Mouse (Mus musculus) gastrocnemius, adult 8-10 months (tissue): ENCODE results near the gene Irs1. TPM values are rescaled to one million over a fixed set of nuclear protein-coding genes. Genes with fewer than 3 reads are reported as not detected.

Experiments used
- DNase-seq, 2 experiments: peaks; one replicate each; pipeline ENCODE4 v3.0.0; 2022; ENCODE audit warnings: low spot score in 2 of 2
- total RNA-seq, 4 experiments: library from RNA; stranded (reverse); gene quantifications; 2 replicates each; pipeline ENCODE4 v1.2.4; 2022

Gene Irs1
- total RNA-seq, 4 experiments from 2014 or later = 23.3 to 46.6 (median 44.6) TPM

- no peak for DNase-seq
Observed at GRCm38 (mm10) chr1:82257457-82257856, 33.8 kb downstream of the Irs1 start.

- DNase-seq = no peak
Observed at GRCm38 (mm10) chr1:82253789-82254445, 37.3 kb downstream of the Irs1 start.

- DNase-seq = no peak
Observed at GRCm38 (mm10) chr1:82247221-82247951, 43.8 kb downstream of the Irs1 start.

- no peak for DNase-seq
Observed at GRCm38 (mm10) chr1:82245002-82245401, 46.2 kb downstream of the Irs1 start.

- peak in 1 of 2 experiments; percentile 29 for DNase-seq
Observed at GRCm38 (mm10) chr1:82243260-82243825, 47.9 kb downstream of the Irs1 start.

DNA sequence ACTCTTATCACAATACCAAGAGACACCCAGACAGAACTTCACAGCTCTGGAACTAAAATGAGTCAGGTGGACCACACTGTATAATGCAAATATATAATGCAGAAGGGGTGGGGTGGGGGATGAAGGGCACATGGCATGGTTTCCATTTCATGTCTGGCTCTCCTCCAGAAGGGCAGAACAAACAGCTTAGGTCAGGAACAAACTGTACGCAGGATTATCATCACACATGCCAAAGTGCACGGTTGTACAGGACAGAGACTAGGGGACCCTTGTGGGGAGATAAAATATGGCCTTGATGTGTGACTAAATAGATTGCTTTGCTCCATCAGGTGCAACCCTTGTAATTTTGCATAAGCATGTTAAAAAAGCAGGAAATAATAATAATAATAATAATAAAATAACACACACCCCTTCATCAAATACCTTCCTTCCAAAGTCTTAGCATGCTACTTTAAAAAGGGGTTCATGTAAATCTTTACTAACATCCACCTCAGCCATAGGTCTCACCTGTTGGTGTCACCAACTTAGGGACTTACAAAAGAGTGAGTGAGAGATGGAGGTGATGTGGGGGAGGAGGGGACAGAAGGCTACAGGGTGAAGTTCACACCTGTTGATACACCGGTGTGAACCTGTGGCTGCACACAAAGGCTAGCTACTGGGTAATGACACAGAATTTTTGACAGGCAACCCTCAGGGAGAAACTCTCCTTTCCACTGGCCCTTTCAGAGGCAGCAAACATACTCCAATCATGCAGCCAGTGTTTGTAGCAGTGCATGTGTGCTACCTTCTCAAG is 51.6 kb downstream of the Irs1 start:
- no peak for DNase-seq

DNA sequence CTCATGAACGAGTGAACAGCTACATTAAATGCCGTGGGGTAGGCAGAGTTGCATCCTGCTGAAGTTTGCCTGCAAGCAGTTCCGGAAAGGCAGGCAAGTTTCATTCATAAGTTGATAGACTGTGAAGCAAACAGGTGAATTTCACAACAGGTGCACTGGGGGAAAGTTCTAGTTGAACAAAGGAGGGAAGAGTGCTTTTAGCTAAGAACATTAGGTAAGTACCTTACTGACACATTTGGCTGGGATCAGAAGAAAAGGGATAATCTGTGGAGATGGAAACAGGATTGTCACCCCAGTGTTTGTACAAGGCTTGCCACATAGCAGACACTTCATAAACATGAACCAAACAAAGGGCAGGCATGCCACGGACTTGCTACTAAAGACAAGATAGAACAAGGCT is 53.0 kb downstream of the Irs1 start:
- DNase-seq = no peak

GRCm38 (mm10) chr1:82235455-82236104 is 55.6 kb downstream of the Irs1 start:
- no peak for DNase-seq

- no peak for DNase-seq
Observed at GRCm38 (mm10) chr1:82234616-82235015, 56.6 kb downstream of the Irs1 start.

DNA sequence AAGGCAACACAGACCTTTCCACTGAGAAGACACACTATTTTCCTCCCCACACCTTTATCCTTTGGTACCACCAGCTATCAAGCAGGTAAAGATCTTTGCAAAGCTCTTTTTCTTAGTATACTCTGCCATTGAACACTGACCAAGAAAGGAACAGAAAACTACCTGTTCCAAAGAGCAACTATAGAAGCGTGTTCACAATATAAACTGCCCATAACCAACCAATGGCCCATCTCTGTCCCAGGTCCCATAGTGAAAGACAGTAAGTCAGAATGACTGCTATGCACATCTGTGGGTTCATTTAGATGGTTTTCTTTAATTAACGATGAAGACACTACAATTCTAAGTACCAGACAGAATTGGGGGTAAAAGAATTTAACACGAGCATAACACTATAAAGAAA is 58.4 kb downstream of the Irs1 start, which contains the start of gene Gm9747:
Gm9747 (plus strand) TSS at position 301 of the 400 bp plus-strand sequence.
- no peak for DNase-seq

DNA sequence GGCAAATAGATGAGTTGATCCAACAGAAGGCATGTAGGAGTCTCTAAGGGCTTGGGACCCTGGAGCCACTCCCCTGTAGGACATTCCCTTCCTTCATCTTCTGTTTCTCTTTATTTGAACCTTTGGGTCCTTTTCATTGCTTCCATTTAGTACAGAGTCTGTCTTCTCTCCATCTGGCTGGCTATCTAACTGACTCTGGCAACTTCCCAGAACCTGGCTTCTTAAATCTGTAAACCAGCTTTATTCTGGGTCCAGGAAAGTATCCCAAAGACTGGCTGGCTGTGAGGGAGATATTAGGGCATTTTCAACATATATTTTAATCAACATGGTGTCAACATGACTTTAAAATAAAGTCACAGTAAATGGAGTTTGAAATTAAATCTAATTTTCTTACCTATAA is 62.4 kb downstream of the Irs1 start:
- DNase-seq = no peak

DNA sequence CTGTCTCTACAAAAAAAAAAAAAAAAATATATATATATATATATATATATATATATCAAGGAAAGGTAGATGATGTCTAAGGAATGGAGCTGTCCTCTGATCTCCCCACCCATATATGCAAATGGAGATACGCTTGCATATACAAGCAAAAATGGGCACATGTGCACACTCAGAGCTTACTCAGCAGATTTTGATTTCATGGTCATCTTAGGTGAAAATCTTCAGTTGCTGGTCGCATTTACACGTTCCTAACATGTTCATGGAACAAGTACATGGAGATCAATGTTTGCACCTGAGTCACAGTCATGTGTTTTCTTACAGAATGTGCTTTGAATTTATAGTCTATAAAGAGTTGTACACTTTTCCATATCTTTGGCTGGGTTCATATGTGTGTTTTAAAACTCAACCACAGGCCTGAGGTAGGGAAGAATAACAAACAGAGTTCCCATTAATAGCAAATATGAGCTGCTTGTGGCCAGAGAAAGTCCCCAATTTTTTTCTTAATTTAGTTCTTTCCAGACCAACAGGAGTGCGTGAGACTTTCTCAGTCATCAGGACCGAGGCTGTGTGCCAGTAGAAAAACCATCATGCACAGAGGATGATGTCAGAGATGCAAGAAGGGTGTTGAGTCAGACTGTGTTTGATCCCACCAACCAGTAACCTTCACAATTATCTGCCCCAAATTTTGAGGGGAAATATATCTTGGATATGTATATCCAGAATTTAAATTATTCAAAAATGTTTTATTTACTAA is 68.0 kb downstream of the Irs1 start:
- DNase-seq = no peak

DNA sequence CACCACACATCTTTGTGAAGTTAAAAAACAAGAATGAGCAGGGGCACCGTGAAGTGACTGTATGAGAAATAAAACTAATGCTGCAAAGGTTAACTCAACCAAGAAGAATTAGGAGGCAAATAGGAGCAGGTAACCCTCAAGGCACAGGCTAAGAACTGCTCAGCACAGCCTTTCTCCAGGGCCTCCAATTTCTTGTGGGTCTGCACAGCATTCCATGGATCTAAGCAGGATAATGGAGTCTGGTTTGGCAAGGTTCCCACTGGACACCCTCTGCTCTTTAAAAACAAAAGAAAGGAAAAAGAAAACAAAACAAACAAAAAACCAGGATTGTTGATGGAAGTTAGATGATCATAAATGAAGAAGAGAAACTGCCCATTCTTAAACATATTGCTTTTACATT is 69.8 kb downstream of the Irs1 start:
- no peak for DNase-seq

GRCm38 (mm10) chr1:82220673-82221396 is 70.4 kb downstream of the Irs1 start:
- no peak for DNase-seq

DNA sequence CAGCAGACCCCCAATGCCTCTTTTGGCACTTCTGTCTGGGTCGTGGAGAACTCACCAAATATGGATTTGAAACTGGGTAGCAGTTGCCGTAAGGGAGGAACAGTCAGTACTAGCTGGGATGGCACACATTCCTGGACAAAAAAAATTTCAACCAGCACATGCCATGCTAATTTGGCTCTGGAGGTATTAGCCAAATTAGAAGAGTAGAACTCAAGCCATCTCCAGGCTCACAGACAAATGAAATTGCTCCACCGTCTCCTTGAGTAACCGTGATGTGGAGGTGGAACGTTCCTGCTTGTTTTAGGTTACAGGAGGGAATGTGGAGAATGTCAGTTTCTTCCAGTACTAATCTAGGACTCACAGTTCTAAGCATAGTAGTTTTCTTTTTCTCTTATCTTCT is 83.7 kb downstream of the Irs1 start:
- DNase-seq = no peak

GRCm38 (mm10) chr1:82200636-82201035 is 90.6 kb downstream of the Irs1 start:
- no peak for DNase-seq

GRCm38 (mm10) chr1:82199918-82200317 is 91.3 kb downstream of the Irs1 start:
- no peak for DNase-seq

DNA sequence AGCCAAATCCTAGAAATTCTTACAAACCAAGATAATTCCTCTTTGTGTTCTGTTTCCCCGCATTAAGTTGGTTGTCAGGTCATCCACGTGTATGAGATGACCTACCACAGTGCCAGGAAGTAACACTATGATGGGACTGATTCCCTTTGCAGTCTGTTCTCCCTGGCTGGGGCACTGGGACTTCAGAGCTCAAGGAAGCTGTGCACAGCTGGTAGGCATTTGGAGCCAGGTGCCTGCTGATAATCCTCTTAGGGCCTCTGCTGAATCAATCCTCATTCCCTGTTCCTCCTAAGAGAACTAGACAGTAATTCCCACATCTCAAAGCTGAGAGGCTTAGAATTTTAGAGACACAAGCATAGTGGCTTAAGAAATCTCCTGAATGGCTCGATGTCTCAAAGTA is 99.6 kb downstream of the Irs1 start:
- no peak for DNase-seq

DNA sequence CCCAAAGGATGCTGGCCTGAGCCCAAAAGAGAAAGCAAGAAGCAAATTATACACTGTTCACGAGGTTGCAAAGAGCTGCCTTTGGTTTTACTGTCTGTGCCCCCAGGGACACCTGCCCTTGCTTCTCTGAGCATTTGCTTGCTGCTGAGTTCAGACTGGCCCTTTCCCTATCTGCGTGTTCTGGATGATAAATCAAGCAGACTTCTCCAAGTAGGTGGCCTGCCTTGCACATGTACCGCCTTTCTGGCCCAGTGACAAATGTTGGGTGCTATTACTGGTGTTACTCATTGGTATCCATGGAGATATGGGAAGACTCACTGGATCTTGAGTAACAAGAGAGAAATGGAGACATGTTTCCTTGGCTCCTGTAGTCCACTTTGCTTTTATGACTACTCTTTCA is 101.7 kb downstream of the Irs1 start:
- peak; percentile 15 to 28 for DNase-seq
